Mouse (Mus musculus) CD8-positive naive resting alpha-beta T cell, adult 2 months (primary cell): ENCODE results near the gene Foxs1.

ENCODE experiments used
- DNase-seq, 2 experiments: peaks; one replicate each; pipeline ENCODE4 v3.0.0; 2022; ENCODE audit warnings: low read depth in 2 of 2, low spot score in 2 of 2

Foxs1 gene

DNA sequence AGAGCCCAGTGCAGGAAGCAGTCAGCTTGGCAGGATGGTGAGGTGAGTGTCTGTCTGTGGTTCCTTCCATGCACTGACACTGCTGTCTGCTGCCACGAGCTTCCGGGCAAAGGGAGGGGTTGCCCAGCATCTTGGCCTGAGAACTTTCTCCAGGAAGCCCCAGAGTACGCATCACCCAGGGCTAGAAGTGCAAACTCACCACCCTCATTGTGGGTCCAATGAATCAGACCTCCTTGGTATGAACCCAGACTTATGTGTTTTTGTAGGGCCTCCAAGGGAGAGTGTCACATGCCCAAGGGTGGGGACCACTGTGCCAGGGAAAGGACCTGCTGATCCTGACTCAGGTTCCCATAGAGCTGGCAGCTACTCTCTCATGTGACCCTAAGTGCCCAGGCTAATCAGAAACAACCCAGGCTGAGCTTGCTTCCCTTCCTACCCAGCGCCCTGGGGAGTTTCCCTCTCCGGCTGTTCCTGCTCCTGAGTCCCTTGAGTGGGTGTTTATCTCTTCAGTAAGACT lies 28.8 kb downstream of the Foxs1 start:
- DNase-seq, result no peak

GRCm38 (mm10) chr2:152903586-152903985 lies 29.4 kb downstream of the Foxs1 start:
- no peak for DNase-seq

- DNase-seq, result no peak
These were observed 30.4 kb downstream of the Foxs1 start for GRCm38 (mm10) chr2:152902658-152903057.

- DNase-seq, result no peak
These were observed 31.7 kb downstream of the Foxs1 start for GRCm38 (mm10) chr2:152901296-152901695.

DNA sequence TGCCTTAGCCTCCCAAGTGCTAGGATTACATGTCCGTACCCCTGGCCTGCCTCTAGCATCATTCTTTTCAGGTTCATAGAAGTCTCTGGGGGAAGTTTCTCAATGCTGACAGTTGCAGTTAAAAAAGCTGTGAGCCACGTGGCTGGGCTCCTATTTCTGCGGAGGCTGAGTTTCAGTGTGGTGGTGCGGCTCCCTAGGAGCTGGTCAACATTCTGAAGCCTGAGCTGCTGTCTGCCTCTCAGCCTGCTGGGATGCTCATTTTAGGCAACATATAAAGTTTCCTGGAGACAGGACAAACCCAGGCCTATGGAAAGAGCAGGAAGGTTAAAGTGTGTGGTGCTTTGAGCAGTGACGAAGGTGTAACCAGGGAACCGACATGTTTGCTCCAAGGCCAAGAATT lies 34.0 kb downstream of the Foxs1 start:
- no peak for DNase-seq

GRCm38 (mm10) chr2:152896926-152897325 lies 36.1 kb downstream of the Foxs1 start:
- DNase-seq, result no peak

DNA sequence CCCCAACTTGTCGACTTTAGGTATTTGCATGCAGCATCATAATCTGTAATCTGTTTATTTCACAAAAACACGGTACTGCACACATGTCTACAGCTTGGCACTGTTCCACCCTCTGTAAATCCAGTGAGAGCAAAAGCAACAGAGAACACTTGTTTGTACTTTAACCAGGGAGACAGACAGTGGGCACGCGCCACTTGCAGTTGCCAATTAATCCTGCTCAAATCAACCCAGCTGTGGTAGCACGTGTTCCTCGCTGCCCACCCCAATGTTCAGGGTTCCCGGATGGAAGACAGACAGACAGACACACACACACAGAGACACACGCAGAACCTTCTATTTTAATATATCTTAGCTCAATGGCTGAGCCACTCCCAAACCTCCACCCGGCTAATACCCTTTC lies 37.2 kb downstream of the Foxs1 start:
- DNase-seq, result no peak

DNA sequence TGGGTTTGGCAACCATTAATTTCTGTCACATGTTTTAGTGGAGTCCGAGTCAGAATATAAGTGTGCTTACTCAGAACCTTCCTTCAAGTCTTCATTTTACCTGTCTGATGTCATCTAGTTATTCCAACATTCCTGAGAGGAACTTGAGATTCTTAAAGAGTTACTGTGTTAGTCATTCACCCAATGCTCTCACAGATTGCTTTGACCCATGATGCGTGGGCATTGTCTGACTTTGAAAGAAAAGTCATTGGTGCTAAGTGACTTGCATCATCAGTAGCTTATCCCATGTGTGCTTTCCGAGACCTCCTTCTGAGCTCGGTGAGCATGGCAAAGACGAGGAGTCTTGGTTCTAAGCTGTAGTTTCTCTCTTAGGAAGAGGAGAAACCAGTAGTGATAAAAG lies 44.2 kb downstream of the Foxs1 start:
- DNase-seq, result no peak

- DNase-seq, result no peak
These were observed 45.8 kb downstream of the Foxs1 start for GRCm38 (mm10) chr2:152887230-152887629.

- DNase-seq, result no peak
These were observed 48.8 kb downstream of the Foxs1 start for GRCm38 (mm10) chr2:152884101-152884645.
